Mouse (Mus musculus) kidney, adult 2 months (tissue): ENCODE results near the gene Bin2.

ENCODE experiments used
- CTCF ChIP-seq: fragments of 200-500 bp; conservative IDR thresholded peaks from 2 replicates; pipeline ENCODE4 v1.5.1; 2011; ENCODE audit warnings: low read depth, mild to moderate bottlenecking, control low read depth, low read length, moderate library complexity, mixed read lengths; ENCODE audit not compliant: insufficient read depth, insufficient read length
- POLR2A ChIP-seq: fragments of 200-500 bp; IDR thresholded peaks from one replicate; pipeline ENCODE4 v1.6.1; 2011; ENCODE audit warnings: low read depth, low read length, control low read depth

- TF ChIP-seq POLR2A (no peak), CTCF (no peak)
Measured at GRCm38 (mm10) chr15:100670004-100670403, 651 bp upstream of the Bin2 start.
